Mouse (Mus musculus): Measurements from ENCODE around the gene Cd79b. TPM values are rescaled to one million over a fixed set of nuclear protein-coding genes. Genes with fewer than 3 reads are reported as not detected.
A peak's percentile ranks its signal among the peaks of the same experiment; 100 is the strongest.
"Not testable (repeated sequence)": the region's sequence is repeated elsewhere in the genome, so short reads cannot be mapped to it uniquely, and the experiment has no call there.

Cd79b gene
- total RNA-seq (2021) = 10 to 100 TPM; 10.9 to 11.6 TPM
- long read RNA-seq, experiment 1, transcript Cd79b-201 (6 exons, 1,431 nt) = major isoform, 13 of 19 reads
- long read RNA-seq, experiment 1, partial matches to known transcripts = 6 of 19 reads
- long read RNA-seq, experiment 1, other reads (novel, unspliced or antisense) = 0 of 19 reads
- long read RNA-seq, experiment 2, partial matches to known transcripts = 1 of 6 reads
- long read RNA-seq, experiment 2, other reads (novel, unspliced or antisense) = 1 of 6 reads

GRCm38 (mm10) chr11:106314333-106314812 is at the start of gene Cd79b:
TSS of gene Cd79b (minus strand) at chr11:106314762.
- no peak for DNase-seq

- no peak for DNase-seq
Observed at GRCm38 (mm10) chr11:106359350-106359749, 44.8 kb upstream of the Cd79b start.

DNA sequence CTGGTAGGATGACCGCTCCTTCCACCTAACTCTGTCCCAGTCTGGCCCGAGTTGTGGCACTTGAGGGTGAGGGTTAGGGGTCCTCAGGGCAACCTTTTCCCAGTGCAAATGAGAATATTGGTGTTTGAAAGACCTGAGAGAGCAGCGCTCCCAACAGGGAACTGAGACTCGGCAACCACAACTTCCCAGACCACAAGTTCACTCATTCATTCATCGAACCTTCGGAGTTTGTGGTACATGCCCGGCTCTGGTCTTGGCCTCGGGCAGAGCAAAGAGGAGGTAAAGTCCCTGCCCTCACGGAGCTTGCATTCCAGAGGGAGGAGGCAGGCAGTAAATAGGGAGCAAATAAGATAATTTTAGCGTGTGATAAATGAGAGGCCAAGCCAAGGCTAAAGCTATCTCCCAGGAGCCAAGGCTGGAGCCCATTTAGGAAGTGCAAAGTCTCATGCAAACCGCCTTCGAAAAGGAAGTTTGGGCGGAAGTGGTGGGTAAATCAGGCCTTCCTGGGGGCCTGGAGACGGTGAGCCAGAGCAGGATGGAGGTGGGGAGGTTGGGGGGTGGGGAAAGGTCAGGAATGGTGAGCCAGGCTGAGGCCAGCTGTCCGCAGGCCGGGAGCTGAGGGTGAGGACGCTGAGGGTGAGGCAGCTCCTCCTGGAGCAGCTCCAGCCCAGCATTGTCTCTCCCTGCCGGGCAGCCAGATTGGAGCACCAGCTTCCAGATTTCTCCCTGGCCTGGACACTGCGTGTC is 41.0 kb upstream of the Cd79b start:
- DNase-seq = peak; percentile 53

DNA sequence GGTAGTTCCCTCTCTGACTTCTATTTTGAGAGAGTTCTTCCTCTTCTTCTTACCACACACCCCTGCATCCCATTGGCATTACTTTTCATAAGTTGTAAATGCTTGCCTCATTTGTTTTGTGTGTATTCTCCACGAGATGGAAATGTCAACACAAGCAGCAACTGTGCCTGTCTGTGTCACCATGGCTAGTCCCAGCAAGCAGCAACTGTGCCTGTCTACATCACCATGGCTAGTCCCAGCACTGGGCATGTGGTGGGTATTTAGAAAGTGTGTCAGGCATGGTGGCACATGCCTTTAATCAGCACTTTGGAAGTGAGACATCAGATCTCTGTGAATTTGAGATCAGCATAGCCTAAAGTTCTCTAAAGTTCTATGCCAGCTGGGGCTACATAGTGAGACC is 39.6 kb upstream of the Cd79b start:
- DNase-seq = no peak

GRCm38 (mm10) chr11:106353188-106353587 is 38.6 kb upstream of the Cd79b start, which contains the start of gene Scn4a:
TSS of gene Scn4a (minus strand) at chr11:106353288.
- DNase-seq = no peak

- no peak for DNase-seq
Observed at GRCm38 (mm10) chr11:106351941-106352340, 37.4 kb upstream of the Cd79b start.

- no peak for DNase-seq
Observed at GRCm38 (mm10) chr11:106351253-106351652, 36.7 kb upstream of the Cd79b start.

- DNase-seq = peak; percentile 46
Observed at GRCm38 (mm10) chr11:106350853-106351252, 36.3 kb upstream of the Cd79b start.

DNA sequence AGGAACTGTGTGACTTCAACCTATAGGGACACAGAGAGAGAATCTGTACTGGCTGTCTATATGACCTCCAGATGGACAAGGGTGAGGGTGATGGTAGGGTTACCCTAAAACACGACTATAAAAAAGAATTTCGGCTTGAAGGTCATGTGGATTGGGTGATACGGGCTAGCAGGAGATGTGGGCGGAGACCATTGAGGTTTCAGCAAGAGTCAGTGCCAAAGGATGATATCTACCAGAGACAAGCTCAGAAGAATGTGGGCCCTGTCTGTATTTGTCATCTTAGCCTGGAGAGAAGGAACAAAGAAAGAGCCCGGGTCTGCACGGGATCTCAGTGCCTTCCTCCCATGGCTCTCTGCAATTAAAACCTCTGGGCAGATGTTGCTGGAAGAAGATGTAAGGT is 35.2 kb upstream of the Cd79b start:
- DNase-seq = no peak

GRCm38 (mm10) chr11:106344910-106345309 is 30.3 kb upstream of the Cd79b start:
- no peak for DNase-seq

DNA sequence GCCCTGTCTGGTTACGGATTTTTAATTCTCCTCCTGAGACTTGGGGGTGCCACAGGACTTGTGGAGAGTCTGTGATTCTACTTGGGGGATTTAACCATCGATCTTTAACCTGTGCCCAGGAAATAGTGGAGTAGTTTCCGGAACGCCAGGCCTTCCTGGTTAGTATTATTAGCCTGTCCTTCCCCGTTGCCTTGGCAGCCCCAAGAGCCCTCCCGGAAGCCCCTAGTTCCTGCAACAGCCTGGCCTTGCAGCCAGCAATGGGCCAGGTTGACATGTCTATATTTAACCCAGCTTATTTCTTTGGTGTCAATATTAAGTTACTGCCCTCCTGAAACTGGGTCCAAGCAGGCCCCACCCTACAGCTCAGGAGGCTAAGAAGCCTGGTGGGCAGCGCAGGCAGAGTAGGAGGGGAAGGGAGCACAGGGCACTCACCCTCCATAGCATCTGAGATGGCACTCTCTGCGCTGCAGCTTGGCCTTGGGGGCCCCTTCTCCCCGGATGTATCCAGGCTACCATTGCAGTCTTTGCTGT is 26.5 kb upstream of the Cd79b start:
- DNase-seq = peak; percentile 27

- not testable (repeated sequence) for DNase-seq
Observed at GRCm38 (mm10) chr11:106339323-106339722, 24.8 kb upstream of the Cd79b start.

- no peak for DNase-seq
Observed at GRCm38 (mm10) chr11:106338870-106339269, 24.3 kb upstream of the Cd79b start.

DNA sequence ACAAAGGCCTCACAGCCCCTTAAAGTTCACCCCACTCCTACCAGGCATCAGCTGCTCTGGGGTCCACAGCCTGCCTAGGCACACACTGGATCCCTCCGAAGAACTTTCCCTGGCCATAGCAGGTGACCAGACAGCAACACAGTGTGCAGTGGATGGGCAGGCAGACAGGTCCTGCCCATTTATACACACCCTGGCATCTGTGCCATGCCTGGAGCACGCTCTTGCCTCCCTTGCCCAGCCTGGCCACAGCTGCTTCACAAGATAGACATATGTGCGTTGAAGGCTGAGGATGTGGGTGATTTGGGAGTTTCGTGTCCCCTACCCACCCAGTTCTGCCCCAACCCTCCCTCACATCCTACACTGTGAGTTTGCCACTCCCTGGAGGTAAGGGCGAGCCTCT is 23.5 kb upstream of the Cd79b start:
- no peak for DNase-seq

GRCm38 (mm10) chr11:106334066-106334465 is 19.5 kb upstream of the Cd79b start:
- DNase-seq = no peak

- no peak for DNase-seq
Observed at GRCm38 (mm10) chr11:106332458-106332857, 17.9 kb upstream of the Cd79b start.

DNA sequence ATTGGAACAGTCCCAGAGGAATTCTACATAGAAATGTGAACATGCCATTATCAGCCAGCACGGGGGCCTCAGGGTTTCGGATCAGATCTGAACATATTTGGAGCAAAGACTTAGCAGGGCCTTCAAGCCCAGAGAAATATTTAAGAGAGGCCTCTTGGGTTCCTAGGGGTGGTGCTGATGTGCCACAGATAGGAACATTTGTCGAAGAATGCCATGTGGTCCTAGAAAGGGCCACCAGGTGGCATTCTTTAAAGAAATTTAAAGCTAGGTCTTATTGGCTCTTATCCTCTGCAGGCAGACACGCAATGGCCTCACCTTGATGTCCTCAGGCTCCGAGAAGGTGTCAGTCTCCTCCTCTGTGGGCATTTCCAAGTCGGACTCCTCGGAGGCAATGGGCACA is 15.1 kb upstream of the Cd79b start:
- DNase-seq = peak; percentile 51

GRCm38 (mm10) chr11:106329128-106329527 is 14.6 kb upstream of the Cd79b start:
- DNase-seq = no peak

DNA sequence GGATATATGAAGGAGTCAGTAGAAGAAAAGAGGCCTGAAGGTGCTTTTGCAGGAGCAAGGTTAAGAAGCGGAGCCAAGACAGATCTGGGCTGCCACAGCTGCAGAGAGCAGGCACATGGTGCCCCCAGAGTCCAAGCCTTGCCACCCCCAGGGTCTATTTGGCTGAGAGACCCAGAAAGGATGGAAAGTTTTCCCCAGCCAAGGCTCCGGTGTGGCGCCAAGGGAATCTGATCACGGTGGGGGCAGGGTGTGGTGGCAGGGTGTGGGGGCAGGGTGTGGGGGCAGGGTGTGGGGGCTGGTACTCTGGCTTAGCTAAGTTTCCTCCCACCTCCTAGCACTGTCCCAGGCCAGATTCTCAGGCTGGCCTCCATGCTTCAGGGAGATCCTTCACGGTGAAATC is 14.0 kb upstream of the Cd79b start:
- DNase-seq = no peak

DNA sequence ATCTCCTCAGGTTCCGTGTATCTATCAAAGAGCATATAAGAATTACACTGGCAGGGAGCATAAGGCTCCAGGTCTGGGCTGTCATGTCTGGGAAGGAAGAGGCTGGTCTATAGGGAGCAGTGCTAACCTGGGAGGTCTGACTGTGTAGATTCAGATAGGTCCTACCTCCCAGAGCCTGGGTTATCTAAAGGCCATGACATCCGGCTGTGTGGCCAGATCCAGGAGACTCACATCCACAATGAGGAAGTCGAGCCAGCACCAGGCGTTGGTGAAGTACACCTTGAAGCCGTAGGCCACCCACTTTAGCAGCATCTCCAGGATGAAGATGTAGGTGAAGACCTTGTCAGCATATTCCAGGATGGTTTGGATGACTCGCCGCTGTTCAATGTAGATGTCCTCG is 11.9 kb upstream of the Cd79b start:
- no peak for DNase-seq

DNA sequence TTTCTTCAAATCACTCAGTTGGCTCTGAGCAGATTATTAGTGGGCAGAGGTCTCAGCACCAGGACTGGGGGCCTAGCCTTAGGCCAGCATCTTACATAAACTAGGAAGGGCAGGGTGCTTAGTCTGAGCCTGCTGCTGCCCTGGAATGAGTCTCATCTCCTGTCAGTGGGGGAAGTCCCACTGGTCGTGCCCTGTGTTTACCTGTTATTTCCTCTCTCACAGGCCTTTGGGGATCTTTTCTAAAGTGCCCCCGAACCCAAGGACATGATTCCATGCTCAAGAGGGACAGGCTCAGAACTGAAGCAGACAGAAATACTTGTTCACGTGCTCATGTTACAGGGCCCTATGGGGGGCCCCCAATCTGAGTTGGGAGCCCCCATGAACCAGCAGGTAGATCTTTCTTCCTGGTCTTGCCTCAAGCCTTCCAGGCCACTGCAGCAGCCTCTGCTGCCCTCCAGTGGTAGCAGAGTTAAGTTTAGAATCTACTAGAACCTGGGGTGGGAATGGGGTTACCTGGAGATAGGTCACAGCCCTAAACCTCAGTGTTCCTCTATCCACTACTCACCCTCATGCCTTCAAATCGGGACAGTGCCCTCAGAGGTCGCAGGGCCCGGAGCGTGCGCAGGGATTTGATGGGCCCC is 11.1 kb upstream of the Cd79b start:
- DNase-seq = peak; percentile 75

DNA sequence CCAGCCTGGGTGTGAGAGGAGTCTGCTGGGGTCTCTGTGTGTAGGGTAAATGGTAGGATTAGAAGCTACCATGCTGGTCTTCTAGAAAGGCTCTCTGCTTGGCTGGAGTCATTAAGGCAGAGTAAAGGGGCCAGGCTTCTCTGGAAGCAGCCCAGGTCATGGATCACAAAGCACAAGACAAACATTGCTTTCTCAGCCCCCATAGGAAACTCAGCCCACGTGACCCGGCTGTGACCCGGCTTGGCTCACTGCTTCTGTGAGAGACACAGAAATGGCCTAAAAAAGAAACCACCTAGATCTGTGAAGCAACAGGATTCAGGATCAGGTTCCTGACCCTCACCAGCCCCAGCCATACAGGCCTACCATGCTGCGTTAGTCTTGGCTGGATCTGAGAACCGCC is 10.3 kb upstream of the Cd79b start:
- DNase-seq = no peak
